Mouse (Mus musculus): ENCODE results near the gene Glce. TPM values are rescaled to one million over a fixed set of nuclear protein-coding genes. Genes with fewer than 3 reads are reported as not detected.
A peak's percentile ranks its signal among the peaks of the same experiment; 100 is the strongest.

The Glce gene
- polyA plus RNA-seq, 1 experiment from 2014 or later = 15.8 TPM

GRCm38 (mm10) chr9:62152506-62152905 lies 30.1 kb upstream of the Glce start:
- no peak overlapping the region for H3K27ac ChIP-seq (replicated peaks)
- H3K36me3 ChIP-seq = no peaks in the 10 kb centered on the region
- no peaks in the 10 kb centered on the region for H3K27me3 ChIP-seq (ENCODE audit: low read depth, poor library complexity, severe bottlenecking)
- no peak overlapping the region for H3K4me3 ChIP-seq
- H3K4me1 ChIP-seq = peaks cover 16% of the 10 kb centered on the region
- H3K9me3 ChIP-seq (replicated peaks) = no peaks in the 10 kb centered on the region
- 90% methylated on average over 2 of the region's 2 CpGs for WGBS
- no peak for DNase-seq (ENCODE audit: low spot score)

- no peak for DNase-seq (ENCODE audit: low spot score)
- H3K9me3 ChIP-seq (replicated peaks) = no peaks in the 10 kb centered on the region
- H3K4me1 ChIP-seq = 0 out of 2 replicates have a peak, but pooled peaks cover 5% of the 10 kb centered on the region
- 83% methylated on average over 2 of the region's 2 CpGs for whole genome bisulfite sequencing
- H3K27ac ChIP-seq (replicated peaks) = no peak overlapping the region
- H3K36me3 ChIP-seq = no peaks in the 10 kb centered on the region
- H3K4me3 ChIP-seq = no peak overlapping the region
- no peaks in the 10 kb centered on the region for H3K27me3 ChIP-seq (ENCODE audit: low read depth, poor library complexity, severe bottlenecking)
Observed at GRCm38 (mm10) chr9:62145198-62145597, 22.7 kb upstream of the Glce start.

- Histone ChIP-seq H3K4me1 (0 out of 2 replicates have a peak, but pooled peaks cover 5% of the 10 kb centered on the region), H3K27ac (replicated peaks) (no peak overlapping the region), H3K9me3 (replicated peaks) (no peaks in the 10 kb centered on the region), H3K36me3 (no peaks in the 10 kb centered on the region), H3K27me3 (ENCODE audit: low read depth, poor library complexity, severe bottlenecking) (no peaks in the 10 kb centered on the region), H3K4me3 (no peak overlapping the region)
- 79% methylated on average over 7 of the region's 7 CpGs for WGBS
- DNase-seq (ENCODE audit: low spot score) = no peak
Observed at GRCm38 (mm10) chr9:62143428-62143827, 21.0 kb upstream of the Glce start.

- Histone ChIP-seq H3K36me3 (no peaks in the 10 kb centered on the region), H3K4me1 (peaks cover 14% of the 10 kb centered on the region; the same call in 1 of the 2 replicates), H3K9me3 (replicated peaks) (no peaks in the 10 kb centered on the region), H3K27ac (replicated peaks) (no peak overlapping the region), H3K27me3 (ENCODE audit: low read depth, poor library complexity, severe bottlenecking) (no peaks in the 10 kb centered on the region), H3K4me3 (no peak overlapping the region)
- no peak for DNase-seq (ENCODE audit: low spot score)
- 88% methylated on average over 7 of the region's 7 CpGs for WGBS
Observed at GRCm38 (mm10) chr9:62139027-62139426, 16.6 kb upstream of the Glce start.

- no peak overlapping the region for H3K4me3 ChIP-seq
- DNase-seq (ENCODE audit: low spot score) = no peak
- 77% methylated on average over 8 of the region's 8 CpGs for WGBS
- H3K27me3 ChIP-seq (ENCODE audit: low read depth, poor library complexity, severe bottlenecking) = no peaks in the 10 kb centered on the region
- H3K27ac ChIP-seq (replicated peaks) = no peak overlapping the region
- H3K4me1 ChIP-seq = peaks cover 9% of the 10 kb centered on the region; the same call in 1 of the 2 replicates
- no peaks in the 10 kb centered on the region for H3K9me3 ChIP-seq (replicated peaks)
- no peaks in the 10 kb centered on the region for H3K36me3 ChIP-seq
Observed at GRCm38 (mm10) chr9:62137259-62137658, 14.8 kb upstream of the Glce start.

GRCm38 (mm10) chr9:62132005-62132782 lies 9.7 kb upstream of the Glce start:
- no peak overlapping the region for H3K27ac ChIP-seq (replicated peaks)
- H3K27me3 ChIP-seq (ENCODE audit: low read depth, poor library complexity, severe bottlenecking) = no peaks in the 10 kb centered on the region
- H3K4me3 ChIP-seq = no peak overlapping the region
- no peaks in the 10 kb centered on the region for H3K36me3 ChIP-seq
- H3K9me3 ChIP-seq (replicated peaks) = no peaks in the 10 kb centered on the region
- 73% methylated on average over 4 of the region's 4 CpGs for WGBS
- no peak for DNase-seq (ENCODE audit: low spot score)
- peaks cover 8% of the 10 kb centered on the region for H3K4me1 ChIP-seq

- Histone ChIP-seq H3K27ac (replicated peaks) (no peak overlapping the region), H3K27me3 (ENCODE audit: low read depth, poor library complexity, severe bottlenecking) (no peaks in the 10 kb centered on the region), H3K36me3 (no peaks in the 10 kb centered on the region), H3K4me3 (no peak overlapping the region), H3K4me1 (peaks cover 3% of the 10 kb centered on the region), H3K9me3 (replicated peaks) (no peaks in the 10 kb centered on the region)
- WGBS = 92% methylated on average over 5 of the region's 5 CpGs
- no peak for DNase-seq (ENCODE audit: low spot score)
Observed at GRCm38 (mm10) chr9:62130746-62131145, 8.3 kb upstream of the Glce start.

- Histone ChIP-seq H3K36me3 (no peaks in the 10 kb centered on the region), H3K27me3 (ENCODE audit: low read depth, poor library complexity, severe bottlenecking) (peaks cover 6% of the 10 kb centered on the region; the same call in 1 of the 2 replicates), H3K27ac (replicated peaks) (no peak overlapping the region), H3K9me3 (replicated peaks) (no peaks in the 10 kb centered on the region), H3K4me1 (peaks cover 11% of the 10 kb centered on the region), H3K4me3 (no peak overlapping the region)
- no peak for DNase-seq (ENCODE audit: low spot score)
- WGBS = 89% methylated on average over 2 of the region's 2 CpGs
Observed at GRCm38 (mm10) chr9:62128056-62128455, 5.6 kb upstream of the Glce start.

GRCm38 (mm10) chr9:62125986-62126575 lies 3.6 kb upstream of the Glce start:
- Histone ChIP-seq H3K27ac (replicated peaks) (no peak overlapping the region), H3K36me3 (no peaks in the 10 kb centered on the region), H3K27me3 (ENCODE audit: low read depth, poor library complexity, severe bottlenecking) (peaks cover 6% of the 10 kb centered on the region; the same call in 1 of the 2 replicates), H3K4me3 (no peak overlapping the region), H3K4me1 (peaks cover 17% of the 10 kb centered on the region), H3K9me3 (replicated peaks) (no peaks in the 10 kb centered on the region)
- no peak for DNase-seq (ENCODE audit: low spot score)
- WGBS = 81% methylated on average over 5 of the region's 5 CpGs

GRCm38 (mm10) chr9:62124266-62124665 lies 1.8 kb upstream of the Glce start:
- H3K27ac ChIP-seq (replicated peaks) = no peak overlapping the region
- H3K27me3 ChIP-seq (ENCODE audit: low read depth, poor library complexity, severe bottlenecking) = peaks cover 12% of the 10 kb centered on the region
- H3K4me3 ChIP-seq = no peak overlapping the region
- no peak for DNase-seq (ENCODE audit: low spot score)
- WGBS = 96% methylated on average over 1 of the region's 1 CpGs
- H3K9me3 ChIP-seq (replicated peaks) = no peaks in the 10 kb centered on the region
- H3K4me1 ChIP-seq = peaks cover 17% of the 10 kb centered on the region
- H3K36me3 ChIP-seq = no peaks in the 10 kb centered on the region

GRCm38 (mm10) chr9:62123496-62123895 lies 1.0 kb upstream of the Glce start:
- no peak for DNase-seq (ENCODE audit: low spot score)
- 72% methylated on average over 3 of the region's 3 CpGs for WGBS
- Histone ChIP-seq H3K27me3 (ENCODE audit: low read depth, poor library complexity, severe bottlenecking) (peaks cover 12% of the 10 kb centered on the region), H3K27ac (replicated peaks) (peak overlapping the region; percentile 78; the same call in 1 of the 2 replicates), H3K4me1 (peaks cover 22% of the 10 kb centered on the region), H3K4me3 (peak overlapping the region; percentile 95), H3K9me3 (replicated peaks) (no peaks in the 10 kb centered on the region), H3K36me3 (no peaks in the 10 kb centered on the region)

GRCm38 (mm10) chr9:62121551-62122447 lies 656 bp downstream of the Glce start:
- peaks cover 22% of the 10 kb centered on the region for H3K4me1 ChIP-seq
- peak overlapping the region; percentile 95 for H3K4me3 ChIP-seq
- H3K9me3 ChIP-seq (replicated peaks) = no peaks in the 10 kb centered on the region
- peaks cover 12% of the 10 kb centered on the region for H3K27me3 ChIP-seq (ENCODE audit: low read depth, poor library complexity, severe bottlenecking)
- H3K27ac ChIP-seq (replicated peaks) = peak overlapping the region; percentile 95
- WGBS = under 1% methylated on average over 59 of the region's 59 CpGs
- peak; percentile 50 for DNase-seq (ENCODE audit: low spot score)
- H3K36me3 ChIP-seq = no peaks in the 10 kb centered on the region
